Mouse (Mus musculus) stomach, embryonic 16.5 days (tissue): ENCODE results near the gene 1700008O03Rik. TPM values are rescaled to one million over a fixed set of nuclear protein-coding genes. Genes with fewer than 3 reads are reported as not detected.

Source experiments
- ATAC-seq: fragments of 200-750 bp; cut with Nextera tagmentation; 2 replicates; pipeline ENCODE4 v1.8.0; 2017; ENCODE audit warnings: moderate number of reproducible peaks, moderate TSS enrichment; ENCODE audit not compliant: insufficient read depth, low FRiP score
- H3K27ac ChIP-seq: fragments of 300-500 bp; sonication (generic); 2 replicates; pipeline ENCODE4 v1.5.1; 2014; ENCODE audit warnings: low read length
- H3K27me3 ChIP-seq: fragments of 300-500 bp; sonication (generic); 2 replicates; pipeline ENCODE4 v1.6.1; 2014; ENCODE audit warnings: low read length, control low read depth, mixed read lengths; ENCODE audit not compliant: control insufficient read depth, insufficient read depth
- H3K36me3 ChIP-seq: fragments of 300-500 bp; sonication (generic); 2 replicates; pipeline ENCODE4 v1.6.1; 2014; ENCODE audit warnings: low read length; ENCODE audit not compliant: control insufficient read depth, insufficient read depth
- H3K4me1 ChIP-seq: fragments of 300-500 bp; sonication (generic); 2 replicates; pipeline ENCODE4 v1.6.1; 2014; ENCODE audit warnings: low read length, control low read depth, mixed read lengths; ENCODE audit not compliant: control insufficient read depth, insufficient read depth
- H3K4me2 ChIP-seq: fragments of 300-500 bp; sonication (generic); 2 replicates; pipeline ENCODE4 v1.6.1; 2014; ENCODE audit warnings: low read depth, low read length, mixed read lengths
- H3K4me3 ChIP-seq: fragments of 300-500 bp; sonication (generic); replicated peaks from 2 replicates; pipeline ENCODE4 v1.5.1; 2014; ENCODE audit warnings: mild to moderate bottlenecking, low read length
- H3K9ac ChIP-seq: fragments of 300-500 bp; sonication (generic); 2 replicates; pipeline ENCODE4 v1.6.1; 2014; ENCODE audit warnings: low read length
- H3K9me3 ChIP-seq: fragments of 300-500 bp; sonication (generic); replicated peaks from 2 replicates; pipeline ENCODE4 v1.6.1; 2016; ENCODE audit warnings: low read length, control low read depth; ENCODE audit not compliant: control insufficient read depth
- WGBS: fragments of 180-500 bp; shearing (Covaris S2); extraction: QIAGEN DNeasy Blood & Tissue Kit; methylation state at CpG from one replicate; pipeline ENCODE4 v1.1.7; 2014; 5-methylcytosine and 5-hydroxymethylcytosine counted together
- polyA plus RNA-seq: library from polyadenylated mRNA; unstranded; fragments of >200 nt; fragmentation: Nextera tagmentation; extraction: Ambion mirVana; gene quantifications from 2 replicates; pipeline ENCODE4 v1.2.1, GENCODE M21; 2015

1700008O03Rik gene
- polyA plus RNA-seq, 1 experiment from 2014 or later, result 0.84 TPM

- ATAC-seq, result no peak
- Histone ChIP-seq H3K36me3 (no peaks in the 10 kb centered on the region), H3K4me1 (no peaks in the 10 kb centered on the region), H3K9me3 (no peaks in the 10 kb centered on the region), H3K27ac (no peak overlapping the region), H3K9ac (no peak overlapping the region), H3K27me3 (no peaks in the 10 kb centered on the region), H3K4me2 (no peak overlapping the region), H3K4me3 (no peak overlapping the region)
- WGBS, result 81% methylated on average over 6 of the region's 6 CpGs
Measured at GRCm38 (mm10) chr7:44413307-44413706, 27.7 kb upstream of the 1700008O03Rik start.

- Histone ChIP-seq H3K4me3 (no peak overlapping the region), H3K4me1 (no peaks in the 10 kb centered on the region), H3K27me3 (no peaks in the 10 kb centered on the region), H3K36me3 (no peaks in the 10 kb centered on the region), H3K9ac (no peak overlapping the region), H3K27ac (no peak overlapping the region), H3K4me2 (no peak overlapping the region), H3K9me3 (no peaks in the 10 kb centered on the region)
- WGBS, result 71% methylated on average over 4 of the region's 4 CpGs
- ATAC-seq, result no peak
Measured at GRCm38 (mm10) chr7:44411144-44411543, 25.5 kb upstream of the 1700008O03Rik start.

DNA sequence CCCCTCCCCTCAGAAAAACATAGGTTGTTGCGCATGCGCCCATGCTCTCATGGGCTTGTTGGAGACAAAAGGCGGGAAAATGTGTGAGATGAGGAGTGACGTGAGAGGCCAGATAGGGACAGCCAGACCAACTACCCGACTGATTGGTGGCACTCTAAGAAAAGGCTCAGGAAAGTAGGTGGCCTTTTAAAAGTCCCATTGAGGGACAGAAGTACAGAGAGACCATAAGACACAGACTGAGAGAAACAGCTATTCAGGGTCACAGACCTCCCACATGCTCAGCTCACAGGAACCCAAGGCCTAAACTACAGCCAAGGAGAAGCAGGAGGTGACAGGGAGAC is 20.4 kb upstream of the 1700008O03Rik start:
- H3K4me3 ChIP-seq, result no peak overlapping the region; the same call in 1 of the 2 replicates
- no peaks in the 10 kb centered on the region for H3K4me1 ChIP-seq
- no peaks in the 10 kb centered on the region for H3K9me3 ChIP-seq
- no peak overlapping the region for H3K9ac ChIP-seq
- H3K27ac ChIP-seq, result no peak overlapping the region
- H3K36me3 ChIP-seq, result no peaks in the 10 kb centered on the region
- under 1% methylated on average over 5 of the region's 5 CpGs for WGBS
- ATAC-seq, result 0 out of 2 replicates have a peak, but pooled peaks have one; percentile 3
- H3K4me2 ChIP-seq, result peak overlapping the region; percentile 50; the same call in 1 of the 2 replicates
- no peaks in the 10 kb centered on the region for H3K27me3 ChIP-seq

GRCm38 (mm10) chr7:44405346-44406014 is 19.9 kb upstream of the 1700008O03Rik start:
- ATAC-seq, result peak; percentile 94
- H3K36me3 ChIP-seq, result no peaks in the 10 kb centered on the region
- H3K9me3 ChIP-seq, result no peaks in the 10 kb centered on the region
- H3K27ac ChIP-seq, result no peak overlapping the region
- H3K4me2 ChIP-seq, result peak overlapping the region; percentile 50
- H3K4me3 ChIP-seq, result peak overlapping the region; percentile 40
- no peaks in the 10 kb centered on the region for H3K4me1 ChIP-seq
- 2% methylated on average over 27 of the region's 27 CpGs for WGBS
- H3K27me3 ChIP-seq, result no peaks in the 10 kb centered on the region
- H3K9ac ChIP-seq, result no peak overlapping the region

GRCm38 (mm10) chr7:44401673-44402072 is 16.1 kb upstream of the 1700008O03Rik start:
- H3K9me3 ChIP-seq, result no peaks in the 10 kb centered on the region
- H3K9ac ChIP-seq, result no peak overlapping the region
- H3K27me3 ChIP-seq, result no peaks in the 10 kb centered on the region
- no peak for ATAC-seq
- no peaks in the 10 kb centered on the region for H3K4me1 ChIP-seq
- H3K27ac ChIP-seq, result no peak overlapping the region
- no peak overlapping the region for H3K4me2 ChIP-seq
- 69% methylated on average over 6 of the region's 6 CpGs for WGBS
- no peaks in the 10 kb centered on the region for H3K36me3 ChIP-seq
- no peak overlapping the region for H3K4me3 ChIP-seq

DNA sequence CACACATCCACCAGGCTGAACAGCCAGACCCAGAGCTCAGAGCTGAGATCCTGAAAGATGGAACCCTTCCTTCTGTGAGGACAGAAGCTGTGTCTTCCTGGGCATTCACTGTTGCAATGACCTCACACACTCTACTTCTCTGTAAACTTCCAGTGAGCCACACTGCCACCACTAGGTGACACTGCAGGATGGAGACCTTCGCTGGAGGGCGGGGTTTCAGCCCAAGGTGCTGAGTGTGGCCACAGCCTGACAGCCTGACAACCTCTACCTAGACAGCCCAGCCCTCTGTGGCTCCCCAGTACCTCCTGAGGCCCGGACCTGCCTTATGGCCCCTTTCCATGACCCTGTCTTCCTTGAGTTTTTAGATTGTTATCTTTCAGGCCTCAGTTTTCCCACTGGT is 12.9 kb upstream of the 1700008O03Rik start:
- Histone ChIP-seq H3K9ac (no peak overlapping the region), H3K9me3 (no peaks in the 10 kb centered on the region), H3K4me1 (no peaks in the 10 kb centered on the region), H3K27me3 (no peaks in the 10 kb centered on the region), H3K36me3 (no peaks in the 10 kb centered on the region), H3K4me3 (no peak overlapping the region), H3K27ac (no peak overlapping the region), H3K4me2 (no peak overlapping the region)
- WGBS, result 19% methylated on average over 3 of the region's 3 CpGs
- ATAC-seq, result 0 out of 2 replicates have a peak, but pooled peaks have one; percentile 22

DNA sequence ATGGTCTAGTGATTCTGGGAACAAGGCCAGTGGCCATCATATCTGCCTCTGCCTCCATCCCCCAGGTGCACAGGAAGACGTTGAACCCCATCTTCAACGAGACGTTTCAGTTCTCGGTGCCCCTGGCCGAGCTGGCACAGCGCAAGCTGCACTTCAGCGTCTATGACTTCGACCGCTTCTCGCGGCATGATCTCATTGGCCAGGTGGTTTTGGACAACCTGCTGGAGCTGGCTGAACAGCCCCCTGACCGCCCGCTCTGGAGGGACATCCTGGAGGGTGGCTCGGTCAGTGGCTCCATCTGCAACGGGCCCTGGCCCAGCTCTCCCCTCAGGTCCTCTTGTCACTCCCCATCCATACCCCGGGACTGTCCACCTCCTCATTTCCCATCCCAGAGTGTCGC is 7.7 kb upstream of the 1700008O03Rik start:
- H3K4me2 ChIP-seq, result no peak overlapping the region
- no peak overlapping the region for H3K4me3 ChIP-seq
- no peak overlapping the region for H3K27ac ChIP-seq
- H3K4me1 ChIP-seq, result no peaks in the 10 kb centered on the region
- no peak overlapping the region for H3K9ac ChIP-seq
- no peaks in the 10 kb centered on the region for H3K36me3 ChIP-seq
- WGBS, result 89% methylated on average over 17 of the region's 17 CpGs
- no peaks in the 10 kb centered on the region for H3K27me3 ChIP-seq
- no peak for ATAC-seq
- H3K9me3 ChIP-seq, result no peaks in the 10 kb centered on the region

DNA sequence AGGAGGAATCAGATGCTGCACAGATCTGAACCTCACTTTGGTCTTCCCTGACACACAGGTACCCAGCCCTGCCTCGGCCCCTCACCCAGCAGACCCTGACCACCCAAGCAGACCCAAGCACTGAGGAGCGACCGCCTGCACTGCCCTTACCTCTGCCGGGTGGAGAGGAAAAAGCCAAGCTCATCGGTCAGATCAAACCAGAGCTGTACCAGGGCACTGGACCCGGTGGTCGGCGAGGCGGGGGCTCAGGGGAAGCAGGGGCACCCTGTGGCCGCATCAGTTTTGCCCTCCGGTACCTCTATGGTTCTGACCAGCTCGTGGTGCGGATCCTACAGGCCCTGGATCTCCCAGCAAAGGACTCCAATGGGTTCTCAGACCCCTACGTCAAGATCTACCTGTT is 6.7 kb upstream of the 1700008O03Rik start:
- Histone ChIP-seq H3K27me3 (no peaks in the 10 kb centered on the region), H3K36me3 (no peaks in the 10 kb centered on the region), H3K27ac (no peak overlapping the region), H3K4me1 (no peaks in the 10 kb centered on the region), H3K4me3 (no peak overlapping the region), H3K9me3 (no peaks in the 10 kb centered on the region), H3K9ac (no peak overlapping the region), H3K4me2 (no peak overlapping the region)
- ATAC-seq, result no peak
- WGBS, result 82% methylated on average over 14 of the region's 14 CpGs

DNA sequence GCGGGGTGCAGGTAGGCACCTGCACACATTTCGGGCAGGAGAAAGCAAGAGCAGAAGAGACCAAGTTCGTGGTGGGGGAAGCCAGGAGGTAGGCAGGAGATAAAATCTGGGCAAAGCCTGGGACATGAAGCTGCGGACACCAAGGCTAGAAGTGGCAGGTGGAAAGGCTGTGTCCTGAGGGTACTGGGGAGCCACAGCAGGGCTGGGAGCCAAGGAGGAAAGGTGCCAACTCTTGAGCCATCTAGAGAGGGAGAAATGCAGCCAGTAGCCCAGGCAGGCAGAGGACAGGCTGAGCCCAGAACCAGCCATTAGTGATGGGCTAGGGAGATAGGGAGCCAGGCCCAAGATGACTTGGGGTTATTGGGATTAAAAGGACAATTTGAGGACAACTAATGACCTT is 6.2 kb upstream of the 1700008O03Rik start:
- H3K4me3 ChIP-seq, result no peak overlapping the region
- no peak overlapping the region for H3K27ac ChIP-seq
- no peak for ATAC-seq
- no peak overlapping the region for H3K4me2 ChIP-seq
- no peak overlapping the region for H3K9ac ChIP-seq
- no peaks in the 10 kb centered on the region for H3K4me1 ChIP-seq
- no peaks in the 10 kb centered on the region for H3K36me3 ChIP-seq
- WGBS, result 82% methylated on average over 4 of the region's 4 CpGs
- H3K27me3 ChIP-seq, result no peaks in the 10 kb centered on the region
- H3K9me3 ChIP-seq, result no peaks in the 10 kb centered on the region
